ENCODE assay signal across 13 mouse cellular contexts in the genomic region with DNA sequence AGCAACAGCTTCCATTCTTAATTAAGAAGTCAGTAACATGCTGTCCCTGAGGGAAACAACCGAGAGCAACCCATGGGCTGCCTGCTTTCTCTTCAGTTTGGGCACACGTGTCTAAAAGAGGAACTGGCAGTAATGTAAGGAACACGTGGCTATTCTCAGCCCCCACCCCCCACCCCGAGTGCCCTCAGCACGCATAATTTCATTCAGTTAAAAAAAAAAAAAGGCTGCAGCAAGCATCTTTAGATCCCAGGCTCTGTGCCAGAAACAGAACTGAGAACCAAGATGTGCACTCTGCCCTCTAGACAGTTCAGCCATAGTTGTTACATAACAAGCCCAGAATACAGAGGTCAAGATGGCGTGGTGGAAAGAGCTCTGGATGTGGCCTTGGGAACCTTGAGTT. TPM values are rescaled to one million over a fixed set of nuclear protein-coding genes. Genes with fewer than 3 reads are reported as not detected.
DNase-seq lines count a peak whose midpoint lies in the region; TF ChIP-seq lines count a peak whose summit lies in the region.
"Had no signal": no experiment of that assay in that cellular context is flagged by ENCODE, and none has a peak within 500 bp of the region (broad histone marks: within the 10 kb centered on the region; RNA-seq: fewer than 3 reads in every experiment).

No protein-coding gene starts in this region.

- intact Hi-C loops in left cerebral cortex, postnatal 14 days (cut with DNase I): no loop called here

- no peak overlapping the region; the same call in 1 of the 2 replicates for H3K4me2 ChIP-seq in CH12.LX (ENCODE audit: insufficient read depth, low read depth, poor library complexity, severe bottlenecking)
- H3K4me2 ChIP-seq: heart, embryonic 13.5 days had no signal

- H3K9me3 ChIP-seq in CH12.LX (replicated peaks; ENCODE audit: low read length): no peaks in the 10 kb centered on the region
- H3K9me3 ChIP-seq: heart, embryonic 13.5 days had no signal

- H3K79me2 ChIP-seq in CH12.LX (replicated peaks; ENCODE audit: control insufficient read depth, extremely low read depth, insufficient read depth, poor library complexity, severe bottlenecking): peaks cover 20% of the 10 kb centered on the region

- no peak; the same call in none of the 2 replicates for TF ChIP-seq RAD21 in CH12.LX (IDR thresholded peaks at IDR 0.05; ENCODE audit: low read depth, low read length)

- no peak for TF ChIP-seq CTCF in CH12.LX (conservative IDR thresholded peaks at IDR 0.05 in 1 of 2, IDR thresholded peaks at IDR 0.05 in 1 of 2; ENCODE audit: low read depth in 2 of 2, low read length in 2 of 2)

- H3K9ac ChIP-seq in CH12.LX (ENCODE audit: insufficient read depth, low read depth): no peak overlapping the region
- H3K9ac ChIP-seq: heart, embryonic 13.5 days had no signal

- TF ChIP-seq POLR2A in CH12.LX (IDR thresholded peaks at IDR 0.05; ENCODE audit: low read depth, low read length): no peak

- in situ Hi-C loops in CH12.LX (cut with MboI; ENCODE audit: low pct_ligation_motif_present, low pct_unique_long_range_greater_than_20kb, low sequenced_read_pairs): no loop called here

- H3K4me3 ChIP-seq in CH12.LX (replicated peaks in 1 of 3; ENCODE audit: low read depth in 2 of 3, low read length in 2 of 3, poor library complexity in 1 of 3): no peak overlapping the region
- H3K4me3 ChIP-seq: gastrocnemius, adult 2 months; heart, embryonic 13.5 days had no signal

- H3K4me1 ChIP-seq in CH12.LX (ENCODE audit: control insufficient read depth in 1 of 2, insufficient read depth in 2 of 2): peaks cover 17 to 86% of the 10 kb centered on the region in 2 experiments

- H3K36me3 ChIP-seq in CH12.LX (replicated peaks in 1 of 2; ENCODE audit: control insufficient read depth in 1 of 2, insufficient read depth in 1 of 2, low read length in 1 of 2): peaks cover 76 to 87% of the 10 kb centered on the region in 2 experiments

- dilution Hi-C loops in CH12.LX (cut with MboI; ENCODE audit: extremely low pct_ligation_motif_present, extremely low pct_unique_long_range_greater_than_20kb, low sequenced_read_pairs): no loop called here

- TF ChIP-seq EP300 in CH12.LX (IDR thresholded peaks at IDR 0.05; ENCODE audit: low read length): peak; percentile 88

- no peak overlapping the region for H3K27ac ChIP-seq in CH12.LX (ENCODE audit: insufficient read depth, low read depth)
- H3K27ac ChIP-seq: gastrocnemius, adult 2 months; heart, embryonic 13.5 days had no signal

- H3K27me3 ChIP-seq in CH12.LX (replicated peaks): no peaks in the 10 kb centered on the region
- H3K27me3 ChIP-seq: heart, embryonic 13.5 days; Patski had no signal

- peak; percentile 38 to 55 for DNase-seq in left cerebral cortex, postnatal 14 days (ENCODE audit: low spot score in 2 of 2)
- DNase-seq in left cerebral cortex, adult 8-10 months (ENCODE audit: low spot score in 2 of 2): no peak
- DNase-seq in CH12.LX (ENCODE audit: extremely low read depth): peak; percentile 91
- DNase-seq in NIH3T3 (ENCODE audit: low read depth): peak; percentile 16
- peak; percentile 79 to 93 for DNase-seq in kidney, postnatal 36 days
- no peak for DNase-seq in yolk sac, embryonic 10.5 days (ENCODE audit: low spot score)
- no peak for DNase-seq in heart, adult 8-10 months (ENCODE audit: low spot score)
- DNase-seq: adrenal gland, postnatal 14 days; cerebellum, postnatal 36 days; gastrocnemius, adult 2 months; right cerebral cortex, adult 18-20 months had no signal

TF ChIP-seq in CH12.LX, 34 proteins besides CTCF, POLR2A, EP300 and RAD21:
- TF ChIP-seq SIN3A (IDR thresholded peaks at IDR 0.05; ENCODE audit: low read length) (peak; percentile 90), USF1 (IDR thresholded peaks at IDR 0.05; ENCODE audit: low read depth, low read length) (peak; percentile 71), MEF2A (IDR thresholded peaks at IDR 0.05; ENCODE audit: borderline replicate concordance, low read depth, low read length) (no peak; the same call in 1 of the 2 replicates), MAZ (IDR thresholded peaks at IDR 0.05; ENCODE audit: low read depth, low read length) (0 out of 2 replicates have a peak, but pooled peaks have one; percentile 65), BHLHE40 (IDR thresholded peaks at IDR 0.05; ENCODE audit: low read depth, low read length) (peak; percentile 97), MXI1 (IDR thresholded peaks at IDR 0.05; ENCODE audit: low read depth, low read length) (peak; percentile 98), CHD1 (IDR thresholded peaks at IDR 0.05; ENCODE audit: low read depth, low read length) (no peak), CHD2 (IDR thresholded peaks at IDR 0.05; ENCODE audit: low read length) (peak; percentile 84), ZC3H11A (IDR thresholded peaks at IDR 0.05; ENCODE audit: low read depth, low read length) (no peak), MYC (IDR thresholded peaks at IDR 0.05; ENCODE audit: low read depth, low read length) (peak; percentile 100), ZNF384 (IDR thresholded peaks at IDR 0.05; ENCODE audit: low read depth, low read length) (peak; percentile 97), GABPA (IDR thresholded peaks at IDR 0.05; ENCODE audit: insufficient replicate concordance, low read depth, low read length) (no peak), HCFC1 (IDR thresholded peaks at IDR 0.05; ENCODE audit: low read depth, low read length) (0 out of 2 replicates have a peak, but pooled peaks have one; percentile 30), NELFE (IDR thresholded peaks at IDR 0.05; ENCODE audit: low read depth, low read length) (no peak), RCOR1 (conservative IDR thresholded peaks at IDR 0.05; ENCODE audit: low read depth, low read length) (peak; percentile 80; the same call in 1 of the 2 replicates), MAX (IDR thresholded peaks at IDR 0.05; ENCODE audit: low read length) (peak; percentile 99), TCF12 (IDR thresholded peaks at IDR 0.05; ENCODE audit: low read depth, low read length) (peak; percentile 73; the same call in 1 of the 2 replicates), MAFK (IDR thresholded peaks at IDR 0.05; ENCODE audit: insufficient replicate concordance, low read length) (peak; percentile 52; the same call in 1 of the 2 replicates), POLR2AphosphoS2 (IDR thresholded peaks at IDR 0.05; ENCODE audit: low read depth, low read length) (no peak), PAX5 (IDR thresholded peaks at IDR 0.05; ENCODE audit: low read length) (no peak), IRF4 (IDR thresholded peaks at IDR 0.05; ENCODE audit: low read depth, low read length) (peak; percentile 87), SMC3 (IDR thresholded peaks at IDR 0.05; ENCODE audit: low read depth, low read length) (peak; percentile 31), ETS1 (conservative IDR thresholded peaks at IDR 0.05; ENCODE audit: low read depth, low read length) (peak; percentile 89), UBTF (IDR thresholded peaks at IDR 0.05; ENCODE audit: low read depth, low read length) (no peak), USF2 (conservative IDR thresholded peaks at IDR 0.05; ENCODE audit: low read depth, low read length) (peak; percentile 59)

RNA-seq across cellular contexts. Expression of gene Cyfip2, which starts 25.9 kb away (rescaled TPM):
- total RNA-seq in left cerebral cortex, postnatal 14 days (2021): 100 to 1,000 TPM; 378 to 408 TPM
- total RNA-seq in left cerebral cortex, adult 8-10 months (2022): 100 to 1,000 TPM; 534 to 625 (median 593) TPM
- total RNA-seq in CH12.LX (2012; rRNA removed) (77.6 and 97.6 TPM in 2 replicates), CH12.LX (2014; rRNA removed) (36.1 and 40.7 TPM in 2 replicates)
- 161 and 194 TPM in 2 replicates for polyA plus RNA-seq in CH12.LX (2012; ENCODE audit: insufficient read length, low read depth)
- total RNA-seq in heart, adult 8-10 months (2022): 10 to 100 TPM; 63.9 to 70.3 (median 66.7) TPM

RNA-seq across cellular contexts. Expression of gene Fndc9, which starts 51.5 kb away (rescaled TPM):
- total RNA-seq in left cerebral cortex, postnatal 14 days (2021): 1 to 10 TPM; 6.7 to 7.3 TPM
- total RNA-seq in left cerebral cortex, adult 8-10 months (2022): 1 to 10 TPM; 3.6 to 5.7 (median 4.2) TPM
- total RNA-seq in CH12.LX (2012; rRNA removed) (3.8 and 3.9 TPM in 2 replicates), CH12.LX (2014; rRNA removed) (not detected in 2 replicates)
- polyA plus RNA-seq in CH12.LX (2012; ENCODE audit: insufficient read length, low read depth): 12.1 and 12.5 TPM in 2 replicates
- not detected for total RNA-seq in heart, adult 8-10 months (2022)
- total RNA-seq: adrenal gland, postnatal 14 days; gastrocnemius, adult 2 months had no signal

Comparison
In these comparisons a context has a peak if more than half of its experiments do, and no peak if none do; other contexts are left out.
1. DNase-seq: peak in left cerebral cortex, postnatal 14 days (2 of 2), CH12.LX (single experiment), NIH3T3 (single experiment) and kidney, postnatal 36 days (2 of 2); none in left cerebral cortex, adult 8-10 months (0 of 2), yolk sac, embryonic 10.5 days (single experiment) and heart, adult 8-10 months (single experiment).